In genomic region chr3:123103151-123103860, GRCm38 (mm10) we compare ENCODE assay signal across 7 mouse cellular contexts.
A peak's percentile ranks its signal among the peaks of the same experiment; 100 is the strongest.
DNase-seq lines count a peak whose midpoint lies in the region; ATAC-seq lines count a peak whose summit lies in the region.

No protein-coding gene starts in this region.

- DNase-seq in T-cell, adult 2 months (ENCODE audit: low spot score) = peak; percentile 45
- DNase-seq in cerebellum, adult 18-20 months = peak; percentile 55 to 77
- peak; percentile 84 for DNase-seq in forelimb bud, embryonic 11.5 days (ENCODE audit: low read depth, low spot score)
- DNase-seq in hindbrain, embryonic 14.5 days (ENCODE audit: low spot score) = peak; percentile 88
- peak; percentile 77 to 83 for DNase-seq in layer of hippocampus, postnatal 10 days (ENCODE audit: low spot score in 2 of 2)
- DNase-seq in lung, postnatal 25 days (ENCODE audit: low spot score) = peak; percentile 79
- DNase-seq in retina, postnatal 7 days (ENCODE audit: low read depth, low spot score) = peak; percentile 67

- no peaks in the 10 kb centered on the region; the same call in 1 of the 2 replicates for H3K4me1 ChIP-seq in hindbrain, embryonic 14.5 days (replicated peaks; ENCODE audit: control insufficient read depth, insufficient read depth, low read length)

- peak; percentile 85 for ATAC-seq in hindbrain, embryonic 14.5 days (ENCODE audit: low FRiP score)

- no peak overlapping the region for H3K9ac ChIP-seq in hindbrain, embryonic 14.5 days

- no peaks in the 10 kb centered on the region for H3K36me3 ChIP-seq in hindbrain, embryonic 14.5 days (replicated peaks; ENCODE audit: control insufficient read depth, insufficient read depth)

- H3K9me3 ChIP-seq in hindbrain, embryonic 14.5 days (ENCODE audit: control insufficient read depth, low read length) = no peaks in the 10 kb centered on the region

- no peaks in the 10 kb centered on the region for H3K27me3 ChIP-seq in hindbrain, embryonic 14.5 days (ENCODE audit: control insufficient read depth, insufficient read depth, low read length)

- no peak overlapping the region for H3K4me2 ChIP-seq in hindbrain, embryonic 14.5 days (replicated peaks)

- 34% methylated on average over 13 of the region's 13 CpGs for WGBS in hindbrain, embryonic 14.5 days

- no peak overlapping the region for H3K27ac ChIP-seq in hindbrain, embryonic 14.5 days

- H3K4me3 ChIP-seq in hindbrain, embryonic 14.5 days (replicated peaks; ENCODE audit: low read length) = no peak overlapping the region
